Mouse (Mus musculus) megakaryocyte, embryonic 14.5 days (primary cell): ENCODE results near the gene Spam1. TPM values are rescaled to one million over a fixed set of nuclear protein-coding genes. Genes with fewer than 3 reads are reported as not detected.

Source experiments
- H3K27me3 ChIP-seq: replicated peaks from 2 replicates; pipeline ENCODE3; 2012; ENCODE audit warnings: inconsistent platforms
- H3K36me3 ChIP-seq: replicated peaks from 2 replicates; pipeline ENCODE3; 2012; ENCODE audit warnings: low read length, inconsistent platforms, mixed read lengths
- H3K4me1 ChIP-seq: 2 replicates; pipeline ENCODE4 v1.6.1; 2012; ENCODE audit warnings: inconsistent platforms
- H3K4me3 ChIP-seq: replicated peaks from 2 replicates; pipeline ENCODE3; 2012; ENCODE audit warnings: moderate library complexity, mild to moderate bottlenecking, inconsistent platforms
- H3K9me3 ChIP-seq: 2 replicates; pipeline ENCODE4 v1.6.1; 2012; ENCODE audit warnings: inconsistent platforms
- FLI1 ChIP-seq: IDR thresholded peaks from 2 replicates; pipeline ENCODE4 v1.6.1; 2012; ENCODE audit warnings: low read length, inconsistent platforms, mixed read lengths
- GATA1 ChIP-seq: IDR thresholded peaks from 3 replicates; pipeline ENCODE4 v1.6.1; 2012; ENCODE audit warnings: mixed read lengths, low read length, inconsistent platforms, borderline replicate concordance
- polyA plus RNA-seq: library from polyadenylated mRNA; stranded (reverse); fragments of >175 nt; gene quantifications from 2 replicates; pipeline ENCODE4 v1.2.3, GENCODE M21; 2012; ENCODE audit warnings: low replicate concordance; ENCODE audit not compliant: insufficient read depth

Gene Spam1
- polyA plus RNA-seq = not detected in 2 replicates

GRCm38 (mm10) chr6:24790888-24791287 lies at the start of gene Spam1:
Gene Spam1, plus strand, starts transcription at chr6:24791188.
- Histone ChIP-seq H3K4me1 (no peaks in the 10 kb centered on the region), H3K4me3 (no peak within 1 kb of the TSS), H3K36me3 (no peaks in the 10 kb centered on the region), H3K9me3 (no peaks in the 10 kb centered on the region), H3K27me3 (no peaks in the 10 kb centered on the region)
- TF ChIP-seq GATA1 (no peak), FLI1 (no peak)

GRCm38 (mm10) chr6:24748029-24748428 lies 43.0 kb upstream of the Spam1 start, which contains the start of gene Hyal4:
Gene Hyal4, plus strand, starts transcription at chr6:24748329.
- Histone ChIP-seq H3K4me1 (no peaks in the 10 kb centered on the region), H3K27me3 (no peaks in the 10 kb centered on the region), H3K4me3 (no peak within 1 kb of the TSS), H3K9me3 (0 out of 2 replicates have a peak, but pooled peaks cover 4% of the 10 kb centered on the region), H3K36me3 (no peaks in the 10 kb centered on the region)
- TF ChIP-seq FLI1 (no peak), GATA1 (no peak)

- TF ChIP-seq GATA1 = no peak
- no peak for TF ChIP-seq FLI1
- Histone ChIP-seq H3K36me3 (no peaks in the 10 kb centered on the region), H3K9me3 (peaks cover 13% of the 10 kb centered on the region; the same call in 1 of the 2 replicates), H3K4me1 (no peaks in the 10 kb centered on the region), H3K27me3 (no peaks in the 10 kb centered on the region), H3K4me3 (no peak overlapping the region)
Observed at GRCm38 (mm10) chr6:24759281-24759680, 31.7 kb upstream of the Spam1 start.

- Histone ChIP-seq H3K9me3 (no peaks in the 10 kb centered on the region), H3K4me3 (no peak overlapping the region), H3K36me3 (no peaks in the 10 kb centered on the region), H3K4me1 (no peaks in the 10 kb centered on the region), H3K27me3 (no peaks in the 10 kb centered on the region)
- TF ChIP-seq GATA1 (no peak), FLI1 (no peak)
Observed at GRCm38 (mm10) chr6:24766261-24766660, 24.7 kb upstream of the Spam1 start.

GRCm38 (mm10) chr6:24779182-24779581 lies 11.8 kb upstream of the Spam1 start:
- TF ChIP-seq FLI1 (no peak), GATA1 (no peak)

GRCm38 (mm10) chr6:24822070-24822469 lies 31.1 kb downstream of the Spam1 start:
- peaks cover 10% of the 10 kb centered on the region for H3K9me3 ChIP-seq
- H3K4me1 ChIP-seq = no peaks in the 10 kb centered on the region
- H3K4me3 ChIP-seq = no peak overlapping the region
- TF ChIP-seq FLI1 (no peak), GATA1 (no peak)
- H3K27me3 ChIP-seq = no peaks in the 10 kb centered on the region
- no peaks in the 10 kb centered on the region for H3K36me3 ChIP-seq

More at GRCm38 (mm10) chr6:24779182-24779581, 11.8 kb upstream of the Spam1 start:
- Histone ChIP-seq H3K36me3 (no peaks in the 10 kb centered on the region), H3K4me3 (no peak overlapping the region), H3K4me1 (no peaks in the 10 kb centered on the region), H3K9me3 (no peaks in the 10 kb centered on the region), H3K27me3 (no peaks in the 10 kb centered on the region)

Other genes starting within 250 kb of the Spam1 start
- gene Lmod2, start 193.4 kb upstream of the Spam1 start, polyA plus RNA-seq = not detected in 2 replicates
- 9.5 and 10.5 TPM in 2 replicates for gene Wasl, start 126.2 kb upstream of the Spam1 start, polyA plus RNA-seq
- gene Hyal6, start 57.9 kb upstream of the Spam1 start, polyA plus RNA-seq = 0.63 TPM in 1 of 2 replicates, not detected in the other
- not detected in 2 replicates for gene Hyal4, start 42.9 kb upstream of the Spam1 start, polyA plus RNA-seq
- not detected in 2 replicates for gene Hyal5, start 66.8 kb downstream of the Spam1 start, polyA plus RNA-seq
- gene Tmem229a, start 165.1 kb downstream of the Spam1 start, polyA plus RNA-seq = not detected in 2 replicates